ENCODE assay signal across 13 mouse cellular contexts in the genomic region with DNA sequence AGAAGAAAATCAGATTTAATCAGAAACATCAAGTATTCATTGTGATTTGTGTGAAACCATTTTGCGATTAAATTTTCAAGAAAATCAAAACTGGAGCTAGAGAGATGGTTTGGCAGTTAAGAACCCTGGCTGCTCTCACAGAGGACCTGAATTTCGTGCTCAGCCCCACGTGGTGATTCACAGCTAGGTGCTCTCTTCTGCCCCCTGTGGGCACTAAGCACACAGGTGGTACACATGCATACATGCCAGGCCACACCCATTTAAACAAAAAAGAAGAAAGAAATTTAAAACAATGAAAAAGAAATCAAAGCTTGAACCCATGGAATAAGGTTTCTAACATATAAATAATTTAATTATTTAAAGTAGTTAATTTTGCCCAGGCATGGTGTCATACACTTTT. TPM values are rescaled to one million over a fixed set of nuclear protein-coding genes. Genes with fewer than 3 reads are reported as not detected.
DNase-seq lines count a peak whose midpoint lies in the region; ATAC-seq and TF ChIP-seq lines count a peak whose summit lies in the region.
"Had no signal": no experiment of that assay in that cellular context is flagged by ENCODE, and none has a peak within 500 bp of the region (broad histone marks: within the 10 kb centered on the region; RNA-seq: fewer than 3 reads in every experiment).

No protein-coding gene starts in this region.

- no peaks in the 10 kb centered on the region for H3K36me3 ChIP-seq in embryonic facial prominence, embryonic 11.5 days (replicated peaks; ENCODE audit: control insufficient read depth, insufficient read depth, low read depth, low read length)
- no peaks in the 10 kb centered on the region for H3K36me3 ChIP-seq in embryonic facial prominence, embryonic 10.5 days (replicated peaks)
- no peaks in the 10 kb centered on the region for H3K36me3 ChIP-seq in liver, embryonic 14.5 days (replicated peaks; ENCODE audit: control insufficient read depth, insufficient read depth, low read depth)
- H3K36me3 ChIP-seq in liver, embryonic 12.5 days, result 0 out of 2 replicates have a peak, but pooled peaks cover 5% of the 10 kb centered on the region
- H3K36me3 ChIP-seq: forebrain, embryonic 15.5 days; limb, embryonic 12.5 days had no signal

- no peak overlapping the region for H3K27ac ChIP-seq in embryonic facial prominence, embryonic 11.5 days (replicated peaks; ENCODE audit: low read depth, low read length)
- H3K27ac ChIP-seq in embryonic facial prominence, embryonic 10.5 days (replicated peaks), result no peak overlapping the region
- H3K27ac ChIP-seq in liver, embryonic 14.5 days, result no peak overlapping the region
- no peak overlapping the region for H3K27ac ChIP-seq in liver, embryonic 12.5 days
- H3K27ac ChIP-seq: forebrain, embryonic 15.5 days; limb, embryonic 12.5 days; macrophage had no signal

- peak; percentile 38 for TF ChIP-seq CTCF in liver, embryonic 14.5 days (IDR thresholded peaks at IDR 0.05; ENCODE audit: low read depth)

- H3K4me2 ChIP-seq in embryonic facial prominence, embryonic 11.5 days (ENCODE audit: low read depth, low read length), result no peak overlapping the region
- H3K4me2 ChIP-seq in liver, embryonic 14.5 days (ENCODE audit: low read depth), result no peak overlapping the region
- no peak overlapping the region for H3K4me2 ChIP-seq in liver, embryonic 12.5 days
- H3K4me2 ChIP-seq: forebrain, embryonic 15.5 days; limb, embryonic 12.5 days had no signal

- 58% methylated on average over 3 of the region's 3 CpGs for WGBS in embryonic facial prominence, embryonic 11.5 days
- 64% methylated on average over 3 of the region's 3 CpGs for WGBS in embryonic facial prominence, embryonic 10.5 days
- WGBS in liver, embryonic 14.5 days (ENCODE audit: insufficient replicate concordance), result 49% methylated on average over 3 of the region's 3 CpGs
- WGBS in liver, embryonic 12.5 days (ENCODE audit: insufficient replicate concordance), result 44% methylated on average over 3 of the region's 3 CpGs

- peak; percentile 12 for DNase-seq in embryonic facial prominence, embryonic 11.5 days (ENCODE audit: low spot score)
- DNase-seq in embryonic facial prominence, embryonic 10.5 days (ENCODE audit: low spot score), result no peak
- DNase-seq in liver, embryonic 14.5 days (ENCODE audit: low read depth in 3 of 3, low spot score in 3 of 3), result no peak
- DNase-seq in A20 (ENCODE audit: low read depth, low spot score), result peak; percentile 64
- peak; percentile 77 for DNase-seq in ZHBTc4 (ENCODE audit: low read depth, low spot score)
- no peak for DNase-seq in frontal cortex, postnatal 10 days (ENCODE audit: low spot score in 2 of 2)
- DNase-seq in layer of hippocampus, postnatal 36 days, result no peak
- DNase-seq: cerebellum, adult 9-11 months; kidney, adult 18-20 months had no signal

- H3K4me1 ChIP-seq in embryonic facial prominence, embryonic 11.5 days (ENCODE audit: control insufficient read depth, insufficient read depth, low read length), result no peaks in the 10 kb centered on the region
- no peaks in the 10 kb centered on the region for H3K4me1 ChIP-seq in embryonic facial prominence, embryonic 10.5 days
- no peaks in the 10 kb centered on the region for H3K4me1 ChIP-seq in liver, embryonic 14.5 days (replicated peaks; ENCODE audit: control insufficient read depth in 2 of 2, insufficient read depth in 2 of 2, low read length in 1 of 2)
- H3K4me1 ChIP-seq in liver, embryonic 12.5 days, result no peaks in the 10 kb centered on the region
- H3K4me1 ChIP-seq: forebrain, embryonic 15.5 days; limb, embryonic 12.5 days had no signal

- ATAC-seq in embryonic facial prominence, embryonic 11.5 days (replicated peaks; ENCODE audit: insufficient number of reproducible peaks, low FRiP score, low TSS enrichment, low read depth), result no peak
- no peak for ATAC-seq in liver, embryonic 14.5 days (ENCODE audit: insufficient read depth)
- no peak for ATAC-seq in liver, embryonic 12.5 days
- ATAC-seq: forebrain, embryonic 15.5 days had no signal

- no peak overlapping the region for H3K4me3 ChIP-seq in embryonic facial prominence, embryonic 11.5 days (ENCODE audit: low read depth, low read length)
- H3K4me3 ChIP-seq in embryonic facial prominence, embryonic 10.5 days, result no peak overlapping the region
- no peak overlapping the region for H3K4me3 ChIP-seq in liver, embryonic 14.5 days (ENCODE audit: insufficient read depth in 1 of 2, low read depth in 2 of 2, low read length in 2 of 2)
- H3K4me3 ChIP-seq in liver, embryonic 12.5 days, result no peak overlapping the region
- H3K4me3 ChIP-seq: forebrain, embryonic 15.5 days; limb, embryonic 12.5 days had no signal

- no peak for TF ChIP-seq EP300 in liver, embryonic 14.5 days (IDR thresholded peaks at IDR 0.05; ENCODE audit: low read depth)

- H3K27me3 ChIP-seq in embryonic facial prominence, embryonic 11.5 days (ENCODE audit: control insufficient read depth, insufficient read depth, low read length), result no peaks in the 10 kb centered on the region
- H3K27me3 ChIP-seq in embryonic facial prominence, embryonic 10.5 days (replicated peaks; ENCODE audit: low read depth, poor library complexity, severe bottlenecking), result no peaks in the 10 kb centered on the region
- no peaks in the 10 kb centered on the region for H3K27me3 ChIP-seq in liver, embryonic 14.5 days (ENCODE audit: control insufficient read depth, insufficient read depth, low read length)
- no peaks in the 10 kb centered on the region for H3K27me3 ChIP-seq in liver, embryonic 12.5 days (replicated peaks)
- H3K27me3 ChIP-seq: forebrain, embryonic 15.5 days; limb, embryonic 12.5 days had no signal

- no peaks in the 10 kb centered on the region for H3K9me3 ChIP-seq in embryonic facial prominence, embryonic 11.5 days (replicated peaks; ENCODE audit: control insufficient read depth, low read length)
- no peaks in the 10 kb centered on the region for H3K9me3 ChIP-seq in embryonic facial prominence, embryonic 10.5 days
- no peaks in the 10 kb centered on the region for H3K9me3 ChIP-seq in liver, embryonic 14.5 days (ENCODE audit: control insufficient read depth, low read length)
- no peaks in the 10 kb centered on the region for H3K9me3 ChIP-seq in liver, embryonic 12.5 days (replicated peaks)
- H3K9me3 ChIP-seq: forebrain, embryonic 15.5 days; limb, embryonic 12.5 days had no signal

- H3K9ac ChIP-seq in embryonic facial prominence, embryonic 11.5 days (replicated peaks; ENCODE audit: low read length), result no peak overlapping the region
- H3K9ac ChIP-seq in liver, embryonic 14.5 days (replicated peaks), result no peak overlapping the region
- H3K9ac ChIP-seq in liver, embryonic 12.5 days, result no peak overlapping the region
- H3K9ac ChIP-seq: forebrain, embryonic 15.5 days; limb, embryonic 12.5 days had no signal

RNA-seq across cellular contexts. Expression of a gene that starts 15.7 kb away (rescaled TPM):
- 5.3 and 5.4 TPM in 2 replicates for polyA plus RNA-seq in embryonic facial prominence, embryonic 11.5 days (2014; fragmentation: Nextera tagmentation; extraction: Ambion mirVana)
- polyA plus RNA-seq in embryonic facial prominence, embryonic 10.5 days (2016; fragmentation: Nextera tagmentation; extraction: Ambion mirVana), result 3.9 and 4.4 TPM in 2 replicates
- polyA plus RNA-seq in liver, embryonic 14.5 days (2012; rRNA removed), result 1.3 and 1.8 TPM in 2 replicates
- 1.7 and 2.4 TPM in 2 replicates for polyA plus RNA-seq in liver, embryonic 14.5 days (2014; fragmentation: Nextera tagmentation; extraction: Ambion mirVana)
- polyA plus RNA-seq in liver, embryonic 12.5 days (2016; fragmentation: Nextera tagmentation; extraction: Ambion mirVana), result 4.0 and 4.4 TPM in 2 replicates
- 10 to 100 TPM; 15.8 to 18.1 TPM for total RNA-seq in layer of hippocampus, postnatal 36 days (2021)
- polyA plus RNA-seq: macrophage had no signal

Comparison
In these comparisons a context has a peak if more than half of its experiments do, and no peak if none do; other contexts are left out.
1. DNase-seq: peak in embryonic facial prominence, embryonic 11.5 days (single experiment), A20 (single experiment) and ZHBTc4 (single experiment); none in embryonic facial prominence, embryonic 10.5 days (single experiment), liver, embryonic 14.5 days (0 of 3), frontal cortex, postnatal 10 days (0 of 2) and layer of hippocampus, postnatal 36 days (0 of 2).